Mouse (Mus musculus) cortical plate, adult 2 months (tissue): ENCODE data around the gene Cby1. TPM values are rescaled to one million over a fixed set of nuclear protein-coding genes. Genes with fewer than 3 reads are reported as not detected.
"Not testable (repeated sequence)": the region's sequence is repeated elsewhere in the genome, so short reads cannot be mapped to it uniquely, and the experiment has no call there.

ENCODE experiments used
- H3K27ac ChIP-seq: fragments of 200-500 bp; 2 replicates; pipeline ENCODE4 v1.5.1; 2012; ENCODE audit warnings: low read length, control low read depth, inconsistent platforms; ENCODE audit not compliant: insufficient read depth
- H3K4me1 ChIP-seq: fragments of 200-500 bp; 2 replicates; pipeline ENCODE4 v1.6.1; 2011; ENCODE audit warnings: low read length; ENCODE audit not compliant: control insufficient read depth, insufficient read depth
- H3K4me3 ChIP-seq: fragments of 200-500 bp; 2 replicates; pipeline ENCODE4 v1.5.1; 2011; ENCODE audit warnings: mild to moderate bottlenecking, low read length, control low read depth; ENCODE audit not compliant: insufficient read depth
- CTCF ChIP-seq: fragments of 200-500 bp; IDR thresholded peaks from 2 replicates; pipeline ENCODE4 v1.5.1; 2011; ENCODE audit warnings: mild to moderate bottlenecking, control low read depth, low read length; ENCODE audit not compliant: insufficient read depth; ENCODE audit errors: extremely low read depth
- POLR2A ChIP-seq: fragments of 200-500 bp; IDR thresholded peaks from 2 replicates; pipeline ENCODE4 v1.6.1; 2011; ENCODE audit warnings: mild to moderate bottlenecking, low read length, control low read depth; ENCODE audit not compliant: insufficient read depth; ENCODE audit errors: extremely low read depth
- polyA plus RNA-seq: library from polyadenylated mRNA; depleted of rRNA; stranded (reverse); fragments of >200 nt; gene quantifications from 2 replicates; pipeline ENCODE4 v1.2.3, GENCODE M21; 2012

Cby1 gene
- polyA plus RNA-seq, 1 experiment, result 35.6 TPM

- Histone ChIP-seq H3K27ac (no peak overlapping the region), H3K4me3 (peak overlapping the region; percentile 69), H3K4me1 (peaks cover 2% of the 10 kb centered on the region)
- no peak for TF ChIP-seq CTCF
- no peak for TF ChIP-seq POLR2A
Observed at GRCm38 (mm10) chr15:79670972-79671299, 11.9 kb downstream of the Cby1 start.

- not testable (repeated sequence) for H3K27ac ChIP-seq, H3K4me3 ChIP-seq, H3K4me1 ChIP-seq
Observed at GRCm38 (mm10) chr15:79671828-79672348, 12.9 kb downstream of the Cby1 start.

- TF ChIP-seq POLR2A, result no peak
- no peak for TF ChIP-seq CTCF
- Histone ChIP-seq H3K4me3 (no peak overlapping the region), H3K4me1 (no peaks in the 10 kb centered on the region), H3K27ac (no peak overlapping the region)
Observed at GRCm38 (mm10) chr15:79677936-79678335, 18.9 kb downstream of the Cby1 start.

GRCm38 (mm10) chr15:79681973-79682372 lies 23.0 kb downstream of the Cby1 start:
- Histone ChIP-seq H3K27ac (no peak overlapping the region), H3K4me3 (no peak overlapping the region), H3K4me1 (peaks cover 6% of the 10 kb centered on the region; the same call in 1 of the 2 replicates)
- TF ChIP-seq CTCF (no peak), POLR2A (no peak)

- H3K4me1 ChIP-seq, result peaks cover 6% of the 10 kb centered on the region; the same call in 1 of the 2 replicates
- no peak overlapping the region; the same call in 1 of the 2 replicates for H3K4me3 ChIP-seq
- TF ChIP-seq CTCF (no peak), POLR2A (no peak)
- H3K27ac ChIP-seq, result no peak overlapping the region
Observed at GRCm38 (mm10) chr15:79683146-79683545, 24.1 kb downstream of the Cby1 start.

- Histone ChIP-seq H3K4me1 (peaks cover 6% of the 10 kb centered on the region; the same call in 1 of the 2 replicates), H3K4me3 (peak overlapping the region; percentile 72)
Observed at GRCm38 (mm10) chr15:79683707-79684465, 24.9 kb downstream of the Cby1 start.

GRCm38 (mm10) chr15:79684616-79685015 lies 25.6 kb downstream of the Cby1 start:
- Histone ChIP-seq H3K4me3 (peak overlapping the region; percentile 72), H3K27ac (no peak overlapping the region), H3K4me1 (peaks cover 6% of the 10 kb centered on the region; the same call in 1 of the 2 replicates)
- TF ChIP-seq POLR2A (no peak), CTCF (no peak)

More at GRCm38 (mm10) chr15:79683707-79684465, 24.9 kb downstream of the Cby1 start:
- no peak overlapping the region for H3K27ac ChIP-seq
- TF ChIP-seq POLR2A, result no peak
- no peak for TF ChIP-seq CTCF

- Histone ChIP-seq H3K4me1 (peaks cover 6% of the 10 kb centered on the region; the same call in 1 of the 2 replicates), H3K27ac (no peak overlapping the region), H3K4me3 (peak overlapping the region; percentile 72)
- no peak for TF ChIP-seq CTCF
- TF ChIP-seq POLR2A, result no peak
Observed at GRCm38 (mm10) chr15:79685141-79685641, 26.2 kb downstream of the Cby1 start.

GRCm38 (mm10) chr15:79686046-79686869 lies 27.3 kb downstream of the Cby1 start:
- H3K27ac ChIP-seq, result no peak overlapping the region
- peaks cover 6% of the 10 kb centered on the region; the same call in 1 of the 2 replicates for H3K4me1 ChIP-seq
- H3K4me3 ChIP-seq, result peak overlapping the region; percentile 72
- no peak for TF ChIP-seq POLR2A
- no peak for TF ChIP-seq CTCF

GRCm38 (mm10) chr15:79687175-79687574 lies 28.2 kb downstream of the Cby1 start:
- Histone ChIP-seq H3K27ac (peak overlapping the region; percentile 98), H3K4me3 (peak overlapping the region; percentile 72), H3K4me1 (peaks cover 8% of the 10 kb centered on the region; the same call in 1 of the 2 replicates)
- no peak for TF ChIP-seq POLR2A
- TF ChIP-seq CTCF, result no peak
